Mouse (Mus musculus) urinary bladder, postnatal 10 days (tissue): ENCODE data around the gene C7.

Source experiments
- DNase-seq: peaks from one replicate; pipeline ENCODE4 v3.0.0; 2022; ENCODE audit warnings: low spot score

C7 gene

DNA sequence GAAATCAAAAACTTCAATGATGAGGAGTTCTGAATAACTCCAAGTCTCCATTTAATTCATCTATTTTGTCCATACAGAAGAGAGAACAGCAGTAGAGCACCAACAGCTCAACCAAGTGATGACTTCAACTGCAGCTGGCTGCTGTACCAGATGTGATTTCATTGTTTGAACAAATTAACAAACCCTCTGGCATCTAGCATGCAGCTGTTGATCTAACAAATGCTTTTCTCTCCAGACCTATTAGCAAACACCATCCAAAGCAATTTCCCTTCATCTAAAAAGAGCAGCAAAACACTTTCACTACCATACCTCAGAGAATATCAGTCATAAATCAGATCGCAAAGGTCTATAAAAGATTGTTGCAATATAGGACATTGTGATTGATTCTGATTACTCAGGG is 90.2 kb downstream of the C7 start:
- DNase-seq, result no peak
